Comparison of ENCODE assay signal across 10 mouse cellular contexts in genomic region chr6:22983769-22984519, GRCm38 (mm10).
A peak's percentile ranks its signal among the peaks of the same experiment; 100 is the strongest.
DNase-seq lines count a peak whose midpoint lies in the region; ATAC-seq lines count a peak whose summit lies in the region.
"Had no signal": no experiment of that assay in that cellular context is flagged by ENCODE, and none has a peak within 500 bp of the region (broad histone marks: within the 10 kb centered on the region; RNA-seq: fewer than 3 reads in every experiment).

No protein-coding gene starts in this region.

- no peaks in the 10 kb centered on the region for H3K4me1 ChIP-seq in embryonic facial prominence, embryonic 14.5 days (ENCODE audit: control insufficient read depth, insufficient read depth, low read length)
- peaks cover 9% of the 10 kb centered on the region for H3K4me1 ChIP-seq in midbrain, embryonic 12.5 days

- no peak overlapping the region for H3K9ac ChIP-seq in embryonic facial prominence, embryonic 14.5 days (ENCODE audit: low read depth, low read length)
- H3K9ac ChIP-seq in midbrain, embryonic 12.5 days (replicated peaks) = no peak overlapping the region
- H3K9ac ChIP-seq: liver, postnatal 0 days had no signal

- H3K4me2 ChIP-seq in embryonic facial prominence, embryonic 14.5 days (ENCODE audit: low read depth, low read length) = peak overlapping the region; percentile 38
- H3K4me2 ChIP-seq in midbrain, embryonic 12.5 days (replicated peaks) = peak overlapping the region; percentile 41

- H3K4me3 ChIP-seq in embryonic facial prominence, embryonic 14.5 days (ENCODE audit: low read depth, low read length) = no peak overlapping the region
- H3K4me3 ChIP-seq in midbrain, embryonic 12.5 days = no peak overlapping the region

- H3K27me3 ChIP-seq in embryonic facial prominence, embryonic 14.5 days (replicated peaks; ENCODE audit: control insufficient read depth, insufficient read depth, low read length) = no peaks in the 10 kb centered on the region
- no peaks in the 10 kb centered on the region for H3K27me3 ChIP-seq in midbrain, embryonic 12.5 days

- no peak for ATAC-seq in embryonic facial prominence, embryonic 14.5 days (ENCODE audit: low read depth)
- ATAC-seq in midbrain, embryonic 12.5 days (ENCODE audit: low FRiP score, low read depth) = peak; percentile 80
- no peak for ATAC-seq in cerebellum, adult (ENCODE audit: insufficient number of reproducible peaks, low FRiP score, low TSS enrichment)
- ATAC-seq: liver, postnatal 0 days had no signal

- peak; percentile 6 for DNase-seq in kidney, adult 9 months
- no peak for DNase-seq in kidney, postnatal 25 days
- DNase-seq in R1 (ENCODE audit: low read depth, low spot score) = peak; percentile 11
- DNase-seq in embryonic facial prominence, embryonic 14.5 days (ENCODE audit: low spot score) = peak; percentile 83
- DNase-seq in thymus, postnatal 4 days = no peak
- DNase-seq in ovary, postnatal 10 days (ENCODE audit: low spot score) = no peak
- DNase-seq: gastrocnemius, postnatal 36 days; liver, postnatal 0 days had no signal

- no peak overlapping the region for H3K27ac ChIP-seq in embryonic facial prominence, embryonic 14.5 days (replicated peaks; ENCODE audit: low read depth, low read length)
- no peak overlapping the region for H3K27ac ChIP-seq in midbrain, embryonic 12.5 days (replicated peaks)

- 0 out of 2 replicates have a peak, but pooled peaks cover 5% of the 10 kb centered on the region for H3K36me3 ChIP-seq in embryonic facial prominence, embryonic 14.5 days (ENCODE audit: control insufficient read depth, insufficient read depth, low read length)
- H3K36me3 ChIP-seq in midbrain, embryonic 12.5 days = peaks cover 18% of the 10 kb centered on the region

- 2% methylated on average over 9 of the region's 9 CpGs for WGBS in embryonic facial prominence, embryonic 14.5 days
- 4% methylated on average over 9 of the region's 9 CpGs for WGBS in midbrain, embryonic 12.5 days

- H3K9me3 ChIP-seq in embryonic facial prominence, embryonic 14.5 days (ENCODE audit: control insufficient read depth, low read length) = peaks cover 6% of the 10 kb centered on the region; the same call in 1 of the 2 replicates
- peaks cover 8% of the 10 kb centered on the region for H3K9me3 ChIP-seq in midbrain, embryonic 12.5 days

Comparison
In these comparisons a context has a peak if more than half of its experiments do, and no peak if none do; other contexts are left out.
1. DNase-seq: peak in kidney, adult 9 months (single experiment), R1 (single experiment) and embryonic facial prominence, embryonic 14.5 days (single experiment); none in kidney, postnatal 25 days (0 of 2), thymus, postnatal 4 days (single experiment) and ovary, postnatal 10 days (single experiment).